ENCODE assay signal across 10 mouse cellular contexts in genomic region chr9:89178833-89179232, GRCm38 (mm10). TPM values are rescaled to one million over a fixed set of nuclear protein-coding genes. Genes with fewer than 3 reads are reported as not detected.
DNase-seq lines count a peak whose midpoint lies in the region; ATAC-seq and TF ChIP-seq lines count a peak whose summit lies in the region.
"Not testable (repeated sequence)": the region's sequence is repeated elsewhere in the genome, so short reads cannot be mapped to it uniquely, and the experiment has no call there.
"Had no signal": no experiment of that assay in that cellular context is flagged by ENCODE, and none has a peak within 500 bp of the region (broad histone marks: within the 10 kb centered on the region; RNA-seq: fewer than 3 reads in every experiment).

No protein-coding gene starts in this region.

- not testable (repeated sequence) for H3K9me3 ChIP-seq in heart, postnatal 0 days (replicated peaks; ENCODE audit: control insufficient read depth, low read length)

- H3K4me1 ChIP-seq in heart, postnatal 0 days (ENCODE audit: control insufficient read depth, insufficient read depth): not testable (repeated sequence)

- H3K4me3 ChIP-seq in heart, postnatal 0 days (ENCODE audit: low read depth, low read length): not testable (repeated sequence)

- TF ChIP-seq EP300 in heart, postnatal 0 days (IDR thresholded peaks at IDR 0.05; ENCODE audit: low read depth): not testable (repeated sequence)

- not testable (repeated sequence) for H3K27me3 ChIP-seq in heart, postnatal 0 days (ENCODE audit: control insufficient read depth, insufficient read depth, low read length)

- H3K9ac ChIP-seq in heart, postnatal 0 days (replicated peaks; ENCODE audit: low read depth, low read length): not testable (repeated sequence)

- not testable (repeated sequence) for H3K27ac ChIP-seq in heart, postnatal 0 days (ENCODE audit: low read depth)

- peak; percentile 36 for DNase-seq in CD4-positive helper T cell, adult 2 months (ENCODE audit: low read depth, low spot score)
- peak; percentile 84 for DNase-seq in adrenal gland, postnatal 10 days
- peak; percentile 39 for DNase-seq in embryo, embryonic 10.5 days (ENCODE audit: low spot score)
- DNase-seq in heart, postnatal 0 days (ENCODE audit: low spot score): not testable (repeated sequence)
- peak; percentile 70 to 87 for DNase-seq in kidney, postnatal 36 days
- DNase-seq in liver: peak; percentile 3
- peak; percentile 33 to 73 for DNase-seq in natural killer cell, adult 2 months (ENCODE audit: low spot score in 2 of 2)
- DNase-seq in spleen, postnatal 36 days (ENCODE audit: low spot score in 2 of 2): peak; percentile 75 to 78

- H3K4me2 ChIP-seq in heart, postnatal 0 days (ENCODE audit: low read depth, low read length): not testable (repeated sequence)

- ATAC-seq in heart, postnatal 0 days (ENCODE audit: insufficient read depth, low read depth): not testable (repeated sequence)

- 33% methylated on average over 2 of the region's 3 CpGs for WGBS in heart, postnatal 0 days

- H3K36me3 ChIP-seq in heart, postnatal 0 days (replicated peaks; ENCODE audit: control insufficient read depth, insufficient read depth, low read length): not testable (repeated sequence)

- TF ChIP-seq CTCF in heart, postnatal 0 days (IDR thresholded peaks at IDR 0.05; ENCODE audit: low read depth): peak; percentile 46

RNA-seq across cellular contexts. Expression of gene Bcl2a1b, which starts 20.2 kb away (rescaled TPM):
- 1 to 10 TPM; 3.0 to 3.2 TPM for total RNA-seq in adrenal gland, postnatal 10 days (2021)
- 1.3 and 6.3 TPM in 2 replicates for total RNA-seq in heart, postnatal 0 days (2014; rRNA removed; ENCODE audit: low replicate concordance)
- polyA plus RNA-seq in heart, postnatal 0 days (2015; fragmentation: Nextera tagmentation; extraction: Ambion mirVana): 1.9 and 2.0 TPM in 2 replicates

RNA-seq across cellular contexts. Expression of gene Gm29094, which starts 20.3 kb away (rescaled TPM):
- not detected for total RNA-seq in adrenal gland, postnatal 10 days (2021)
- total RNA-seq in heart, postnatal 0 days (2014; rRNA removed; ENCODE audit: low replicate concordance): not detected in 2 replicates
- 0.67 and 0.85 TPM in 2 replicates for polyA plus RNA-seq in heart, postnatal 0 days (2015; fragmentation: Nextera tagmentation; extraction: Ambion mirVana)
- total RNA-seq: ES-E14 had no signal
- polyA plus RNA-seq: hindbrain, embryonic 13.5 days had no signal

RNA-seq across cellular contexts. Expression of gene Mthfs, which starts 31.6 kb away (rescaled TPM):
- total RNA-seq in adrenal gland, postnatal 10 days (2021): 10 to 100 TPM; 39.5 to 44.3 TPM
- 5.8 and 12.3 TPM in 2 replicates for total RNA-seq in heart, postnatal 0 days (2014; rRNA removed; ENCODE audit: low replicate concordance)
- polyA plus RNA-seq in heart, postnatal 0 days (2015; fragmentation: Nextera tagmentation; extraction: Ambion mirVana): 18.6 and 19.7 TPM in 2 replicates
